Mouse (Mus musculus) liver, embryonic 13.5 days (tissue): ENCODE measurements around the gene Cep290. TPM values are rescaled to one million over a fixed set of nuclear protein-coding genes. Genes with fewer than 3 reads are reported as not detected.

ENCODE experiments used
- ATAC-seq: fragments of 200-750 bp; cut with Nextera tagmentation; 2 replicates; pipeline ENCODE4 v1.8.0; 2017; ENCODE audit warnings: low read depth, mild to moderate bottlenecking, moderate number of reproducible peaks, moderate library complexity
- DNase-seq: peaks from one replicate; pipeline ENCODE4 v3.0.0; 2022
- H3K27ac ChIP-seq: fragments of 300-500 bp; sonication (generic); 2 replicates; pipeline ENCODE4 v1.5.1; 2015; ENCODE audit warnings: moderate library complexity, mild to moderate bottlenecking, inconsistent platforms
- H3K27me3 ChIP-seq: fragments of 300-500 bp; sonication (generic); 2 replicates; pipeline ENCODE4 v1.6.1; 2015; ENCODE audit warnings: mild to moderate bottlenecking, inconsistent platforms
- H3K36me3 ChIP-seq: fragments of 300-500 bp; sonication (generic); 2 replicates; pipeline ENCODE4 v1.6.1; 2015; ENCODE audit warnings: mild to moderate bottlenecking, inconsistent platforms
- H3K4me1 ChIP-seq: fragments of 300-500 bp; sonication (generic); replicated peaks from 2 replicates; pipeline ENCODE4 v1.6.1; 2015; ENCODE audit warnings: inconsistent platforms
- H3K4me2 ChIP-seq: fragments of 300-500 bp; sonication (generic); 2 replicates; pipeline ENCODE4 v1.6.1; 2015; ENCODE audit warnings: inconsistent platforms, mild to moderate bottlenecking, moderate library complexity
- H3K4me3 ChIP-seq: fragments of 300-500 bp; sonication (generic); replicated peaks from 2 replicates; pipeline ENCODE4 v1.5.1; 2015; ENCODE audit warnings: mild to moderate bottlenecking, inconsistent platforms
- H3K9ac ChIP-seq: fragments of 300-500 bp; sonication (generic); 2 replicates; pipeline ENCODE4 v1.6.1; 2015; ENCODE audit warnings: mild to moderate bottlenecking, inconsistent platforms
- H3K9me3 ChIP-seq: fragments of 300-500 bp; sonication (generic); replicated peaks from 2 replicates; pipeline ENCODE4 v1.6.1; 2016; ENCODE audit warnings: inconsistent platforms
- WGBS: fragments of 180-500 bp; shearing (Covaris S2); methylation state at CpG from one replicate; pipeline ENCODE4 v1.1.7; 2015; ENCODE audit not compliant: insufficient replicate concordance; 5-methylcytosine and 5-hydroxymethylcytosine counted together
- polyA plus RNA-seq: library from polyadenylated mRNA; unstranded; fragments of >200 nt; fragmentation: Nextera tagmentation; extraction: Ambion mirVana; gene quantifications from 2 replicates; pipeline ENCODE4 v1.2.1, GENCODE M21; 2015

Cep290 gene
- polyA plus RNA-seq, 1 experiment from 2014 or later: 3.5 TPM

GRCm38 (mm10) chr10:100590323-100590722 is 103.0 kb downstream of the Cep290 start, which contains the start of the genes 4930430F08Rik and 1700017N19Rik:
Gene 4930430F08Rik, minus strand, starts transcription at chr10:100590423.
Gene 1700017N19Rik, plus strand, starts transcription at chr10:100590484.
- H3K27ac ChIP-seq: no peak within 1 kb of the TSS
- H3K4me1 ChIP-seq: peaks cover 14% of the 10 kb centered on the region
- H3K27me3 ChIP-seq: no peaks in the 10 kb centered on the region
- peaks cover 4% of the 10 kb centered on the region; the same call in 1 of the 2 replicates for H3K36me3 ChIP-seq
- DNase-seq (no peak), ATAC-seq (no peak)
- peak within 1 kb of the TSS; percentile 84; the same call in 1 of the 2 replicates for H3K4me3 ChIP-seq
- no peaks in the 10 kb centered on the region for H3K9me3 ChIP-seq
- peak within 1 kb of the TSS; percentile 78; the same call in 1 of the 2 replicates for H3K4me2 ChIP-seq
- H3K9ac ChIP-seq: no peak within 1 kb of the TSS
- WGBS: 59% methylated on average over 1 of the region's 1 CpGs

DNA sequence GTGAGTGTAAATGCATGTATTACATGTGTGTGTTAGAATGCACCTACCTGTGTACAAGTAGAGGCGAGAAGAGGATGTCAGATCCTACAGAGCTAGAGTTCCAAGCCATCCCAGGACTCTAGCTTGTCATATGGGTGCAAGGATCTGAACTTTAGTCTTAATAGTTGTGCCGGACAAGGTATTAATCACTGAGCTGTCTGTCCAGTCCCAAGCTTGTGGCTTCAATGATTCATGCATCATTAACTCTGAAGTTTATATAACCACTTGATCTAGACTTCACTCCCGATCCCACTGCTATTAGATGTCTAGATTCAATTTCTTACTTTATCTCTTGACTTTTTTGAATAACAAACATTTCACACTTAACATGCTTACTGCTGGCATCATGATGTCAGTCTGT is 111.0 kb downstream of the Cep290 start:
- Histone ChIP-seq H3K9ac (no peak overlapping the region), H3K4me3 (no peak overlapping the region), H3K36me3 (no peaks in the 10 kb centered on the region), H3K27me3 (no peaks in the 10 kb centered on the region), H3K27ac (no peak overlapping the region), H3K4me2 (no peak overlapping the region), H3K4me1 (no peaks in the 10 kb centered on the region), H3K9me3 (no peaks in the 10 kb centered on the region)
- DNase-seq (no peak), ATAC-seq (no peak)
- 71% methylated on average over 3 of the region's 3 CpGs for WGBS

DNA sequence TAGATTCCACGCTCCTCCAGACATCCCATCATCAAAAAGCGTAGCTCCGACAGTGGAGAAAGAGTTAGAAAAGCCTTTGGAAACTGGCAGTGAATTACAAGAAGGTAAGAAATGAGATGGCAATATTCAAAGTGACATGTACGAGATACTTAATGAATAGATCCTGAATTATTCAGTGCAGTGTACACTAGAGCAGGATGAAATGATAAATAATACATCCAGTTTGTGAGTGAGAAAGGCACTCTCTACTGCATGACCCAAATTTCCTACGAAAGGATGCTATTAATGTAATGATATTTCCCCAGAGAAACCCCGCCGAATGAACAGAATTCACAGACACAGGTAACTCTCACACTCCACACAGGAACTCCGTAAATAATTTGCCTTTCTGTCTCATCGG is 116.2 kb downstream of the Cep290 start:
- Histone ChIP-seq H3K4me1 (no peaks in the 10 kb centered on the region), H3K36me3 (no peaks in the 10 kb centered on the region), H3K27ac (no peak overlapping the region), H3K27me3 (no peaks in the 10 kb centered on the region), H3K9me3 (no peaks in the 10 kb centered on the region), H3K9ac (no peak overlapping the region), H3K4me2 (no peak overlapping the region), H3K4me3 (no peak overlapping the region)
- no peak for DNase-seq
- no peak for ATAC-seq
- 74% methylated on average over 9 of the region's 9 CpGs for WGBS

GRCm38 (mm10) chr10:100604254-100604653 is 116.9 kb downstream of the Cep290 start:
- no peak overlapping the region for H3K4me3 ChIP-seq

GRCm38 (mm10) chr10:100617233-100617903 is 130.0 kb downstream of the Cep290 start:
- Histone ChIP-seq H3K27ac (no peak overlapping the region), H3K4me1 (no peaks in the 10 kb centered on the region), H3K4me3 (no peak overlapping the region), H3K9me3 (no peaks in the 10 kb centered on the region), H3K27me3 (no peaks in the 10 kb centered on the region), H3K4me2 (no peak overlapping the region), H3K9ac (no peak overlapping the region), H3K36me3 (no peaks in the 10 kb centered on the region)
- DNase-seq (no peak), ATAC-seq (no peak)
- 58% methylated on average over 6 of the region's 6 CpGs for WGBS

More at GRCm38 (mm10) chr10:100604254-100604653, 116.9 kb downstream of the Cep290 start:
- H3K27ac ChIP-seq: no peak overlapping the region
- no peaks in the 10 kb centered on the region for H3K9me3 ChIP-seq
- ATAC-seq: no peak
- DNase-seq: no peak
- no peaks in the 10 kb centered on the region for H3K4me1 ChIP-seq
- no peak overlapping the region for H3K9ac ChIP-seq
- WGBS: 56% methylated on average over 2 of the region's 2 CpGs
- no peak overlapping the region for H3K4me2 ChIP-seq
- no peaks in the 10 kb centered on the region for H3K36me3 ChIP-seq
- H3K27me3 ChIP-seq: no peaks in the 10 kb centered on the region

GRCm38 (mm10) chr10:100619474-100619873 is 132.1 kb downstream of the Cep290 start:
- DNase-seq (no peak), ATAC-seq (no peak)
- WGBS: 73% methylated on average over 7 of the region's 7 CpGs
- Histone ChIP-seq H3K36me3 (no peaks in the 10 kb centered on the region), H3K4me3 (no peak overlapping the region), H3K27me3 (no peaks in the 10 kb centered on the region), H3K4me1 (no peaks in the 10 kb centered on the region), H3K9ac (no peak overlapping the region), H3K9me3 (no peaks in the 10 kb centered on the region), H3K27ac (no peak overlapping the region), H3K4me2 (no peak overlapping the region)

GRCm38 (mm10) chr10:100620040-100620439 is 132.7 kb downstream of the Cep290 start:
- no peaks in the 10 kb centered on the region for H3K4me1 ChIP-seq
- H3K4me2 ChIP-seq: no peak overlapping the region
- H3K4me3 ChIP-seq: no peak overlapping the region
- no peaks in the 10 kb centered on the region for H3K9me3 ChIP-seq
- H3K27ac ChIP-seq: no peak overlapping the region
- H3K9ac ChIP-seq: no peak overlapping the region
- ATAC-seq (no peak), DNase-seq (no peak)
- H3K36me3 ChIP-seq: no peaks in the 10 kb centered on the region
- 75% methylated on average over 12 of the region's 12 CpGs for WGBS
- no peaks in the 10 kb centered on the region for H3K27me3 ChIP-seq

- H3K4me1 ChIP-seq: no peaks in the 10 kb centered on the region
- no peak for DNase-seq
- no peaks in the 10 kb centered on the region for H3K36me3 ChIP-seq
- no peak for ATAC-seq
- no peak overlapping the region for H3K27ac ChIP-seq
- H3K9me3 ChIP-seq: no peaks in the 10 kb centered on the region
- WGBS: 68% methylated on average over 3 of the region's 3 CpGs
- no peaks in the 10 kb centered on the region for H3K27me3 ChIP-seq
- H3K9ac ChIP-seq: no peak overlapping the region
- no peak overlapping the region for H3K4me3 ChIP-seq
- H3K4me2 ChIP-seq: no peak overlapping the region
Observed at GRCm38 (mm10) chr10:100622494-100622893, 135.1 kb downstream of the Cep290 start.

Other genes starting within 250 kb of the Cep290 start
- gene Gm4301, start 151.9 kb upstream of the Cep290 start, polyA plus RNA-seq: not detected in 2 replicates
- not detected in 2 replicates for gene Gm4302, start 146.7 kb upstream of the Cep290 start, polyA plus RNA-seq
- not detected in 2 replicates for gene Gm4303, start 141.6 kb upstream of the Cep290 start, polyA plus RNA-seq
- gene Gm4305, start 136.5 kb upstream of the Cep290 start, polyA plus RNA-seq: not detected in 2 replicates
- gene Gm4307, start 126.2 kb upstream of the Cep290 start, polyA plus RNA-seq: not detected in 2 replicates
- not detected in 2 replicates for gene Gm4312, start 105.0 kb upstream of the Cep290 start, polyA plus RNA-seq
- 6.0 and 7.5 TPM in 2 replicates for gene Tmtc3, start 208 bp upstream of the Cep290 start, polyA plus RNA-seq
- 16.7 and 16.8 TPM in 2 replicates for gene 4930430F08Rik, start 102.9 kb downstream of the Cep290 start, polyA plus RNA-seq
- not detected in 2 replicates for gene 1700017N19Rik, start 102.9 kb downstream of the Cep290 start, polyA plus RNA-seq